Mouse (Mus musculus) lung, postnatal 0 days (tissue): Measurements from ENCODE around the gene Brd7.

Experiments used
- CTCF ChIP-seq: IDR thresholded peaks from 2 replicates; pipeline ENCODE4 v1.5.1; 2016; ENCODE audit warnings: antibody characterized with exemption, mild to moderate bottlenecking
- EP300 ChIP-seq: IDR thresholded peaks from 2 replicates; pipeline ENCODE4 v1.6.1; 2016; ENCODE audit warnings: antibody characterized with exemption, mild to moderate bottlenecking, control low read depth

DNA sequence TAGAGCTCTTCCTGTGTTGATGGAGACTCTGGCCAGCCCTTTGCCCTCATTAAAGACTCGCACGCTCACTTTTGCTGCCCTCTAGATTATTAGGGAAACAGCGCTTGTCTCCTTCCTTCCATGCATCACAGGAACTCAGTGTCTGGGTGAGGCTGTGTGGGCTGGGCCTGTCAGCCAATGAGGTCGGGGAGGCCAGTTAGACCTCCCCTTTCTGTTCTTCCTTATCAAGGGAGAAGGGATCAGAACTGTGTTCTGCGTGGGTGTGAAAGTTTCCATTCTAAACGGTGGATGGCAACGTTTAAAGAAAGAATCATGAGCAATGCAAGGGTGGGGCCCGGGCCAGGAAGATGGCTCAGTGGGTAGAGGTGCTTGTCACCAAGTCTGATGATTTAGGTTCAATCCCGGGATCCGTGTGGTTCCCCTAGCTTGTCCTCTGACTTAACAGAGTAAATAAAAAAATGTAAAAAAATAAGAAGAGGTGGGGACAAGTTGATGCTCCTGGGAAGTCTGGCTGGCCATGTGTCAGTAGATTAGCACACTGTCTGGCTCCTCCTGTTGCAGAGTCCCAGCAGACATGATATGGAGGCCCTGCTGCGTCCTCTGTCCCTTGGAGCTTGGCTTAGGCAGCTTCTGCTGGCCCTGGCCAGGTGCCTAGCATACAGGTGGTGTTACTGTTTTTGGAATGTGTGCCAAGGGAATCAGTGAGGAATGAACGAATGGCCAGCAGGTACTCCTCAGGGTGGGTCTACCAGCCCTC is 63.8 kb downstream of the Brd7 start:
- TF ChIP-seq CTCF = no peak
- no peak for TF ChIP-seq EP300
